Mouse (Mus musculus) telencephalon, adult 2 months (tissue): ENCODE measurements around the gene Itfg2.

ENCODE experiments used
- DNase-seq: peaks from one replicate; pipeline ENCODE4 v3.0.0-alpha.2; 2011; ENCODE audit warnings: low read depth, low spot score

Gene Itfg2

GRCm38 (mm10) chr6:128435474-128435873 lies 10.7 kb upstream of the Itfg2 start:
- no peak for DNase-seq

- no peak for DNase-seq
These were observed 8.8 kb upstream of the Itfg2 start for GRCm38 (mm10) chr6:128433566-128433965.

GRCm38 (mm10) chr6:128432356-128432915 lies 7.7 kb upstream of the Itfg2 start:
- no peak for DNase-seq

GRCm38 (mm10) chr6:128429826-128430225 lies 5.1 kb upstream of the Itfg2 start:
- no peak for DNase-seq

GRCm38 (mm10) chr6:128429300-128429699 lies 4.6 kb upstream of the Itfg2 start:
- DNase-seq: no peak

GRCm38 (mm10) chr6:128427571-128427970 lies 2.8 kb upstream of the Itfg2 start:
- DNase-seq: no peak

GRCm38 (mm10) chr6:128425046-128425445 lies 315 bp upstream of the Itfg2 start:
- no peak for DNase-seq

- DNase-seq: no peak
These were observed 1.0 kb downstream of the Itfg2 start for GRCm38 (mm10) chr6:128423496-128424268.

- no peak for DNase-seq
These were observed 3.3 kb downstream of the Itfg2 start for GRCm38 (mm10) chr6:128421480-128421879.

- peak; percentile 60 for DNase-seq
These were observed 3.7 kb downstream of the Itfg2 start for GRCm38 (mm10) chr6:128421036-128421435.

GRCm38 (mm10) chr6:128418076-128418475 lies 6.7 kb downstream of the Itfg2 start:
- no peak for DNase-seq

GRCm38 (mm10) chr6:128416169-128416568 lies 8.6 kb downstream of the Itfg2 start:
- DNase-seq: no peak

- DNase-seq: no peak
These were observed 13.6 kb downstream of the Itfg2 start for GRCm38 (mm10) chr6:128411115-128411514.

GRCm38 (mm10) chr6:128410305-128410704 lies 14.4 kb downstream of the Itfg2 start:
- DNase-seq: no peak

- DNase-seq: no peak
These were observed 16.1 kb downstream of the Itfg2 start for GRCm38 (mm10) chr6:128408544-128409125.

GRCm38 (mm10) chr6:128404708-128405107 lies 20.0 kb downstream of the Itfg2 start:
- DNase-seq: no peak

GRCm38 (mm10) chr6:128399421-128400185 lies 25.1 kb downstream of the Itfg2 start:
- no peak for DNase-seq

- DNase-seq: no peak
These were observed 25.7 kb downstream of the Itfg2 start, which contains the start of gene Nrip2 for GRCm38 (mm10) chr6:128398996-128399395. Gene Nrip2, plus strand, starts transcription at chr6:128399296.

- no peak for DNase-seq
These were observed 27.0 kb downstream of the Itfg2 start for GRCm38 (mm10) chr6:128397574-128398261.

GRCm38 (mm10) chr6:128390683-128391082 lies 34.0 kb downstream of the Itfg2 start:
- no peak for DNase-seq

GRCm38 (mm10) chr6:128389185-128389584 lies 35.5 kb downstream of the Itfg2 start:
- DNase-seq: no peak

GRCm38 (mm10) chr6:128385026-128385425 lies 39.7 kb downstream of the Itfg2 start:
- no peak for DNase-seq
